Mouse (Mus musculus) urinary bladder, postnatal 4 days (tissue): ENCODE results near the gene Scpep1.

ENCODE experiments used
- DNase-seq, 2 experiments: peaks; one replicate each; pipeline ENCODE4 v3.0.0; 2021 to 2022; ENCODE audit warnings: low spot score in 2 of 2

Gene Scpep1

GRCm38 (mm10) chr11:88973776-88974701, 18.8 kb upstream of the Scpep1 start:
- DNase-seq = peak; percentile 87 to 92

GRCm38 (mm10) chr11:88970202-88970732, 15.0 kb upstream of the Scpep1 start, which contains the start of gene Coil:
Gene Coil, plus strand, starts transcription at chr11:88970252.
- peak; percentile 41 to 72 for DNase-seq

GRCm38 (mm10) chr11:88966881-88967361, 11.7 kb upstream of the Scpep1 start, which contains the start of gene Elobl:
Gene Elobl, minus strand, starts transcription at chr11:88966931.
- no peak for DNase-seq

- no peak for DNase-seq
Observed at GRCm38 (mm10) chr11:88958851-88959250, 3.6 kb upstream of the Scpep1 start.

GRCm38 (mm10) chr11:88954803-88955202, 462 bp downstream of the Scpep1 start:
- DNase-seq = no peak

- no peak for DNase-seq
Observed at GRCm38 (mm10) chr11:88953582-88953981, 1.7 kb downstream of the Scpep1 start.

GRCm38 (mm10) chr11:88952117-88952516, 3.1 kb downstream of the Scpep1 start:
- DNase-seq = no peak

GRCm38 (mm10) chr11:88951576-88951975, 3.7 kb downstream of the Scpep1 start:
- no peak for DNase-seq

GRCm38 (mm10) chr11:88950640-88951250, 4.5 kb downstream of the Scpep1 start:
- DNase-seq = no peak

GRCm38 (mm10) chr11:88949802-88950639, 5.2 kb downstream of the Scpep1 start:
- DNase-seq = no peak

- DNase-seq = no peak
Observed at GRCm38 (mm10) chr11:88948896-88949295, 6.4 kb downstream of the Scpep1 start.

GRCm38 (mm10) chr11:88945971-88946585, 9.2 kb downstream of the Scpep1 start:
- DNase-seq = no peak

- no peak for DNase-seq
Observed at GRCm38 (mm10) chr11:88941489-88941888, 13.8 kb downstream of the Scpep1 start.

- DNase-seq = no peak
Observed at GRCm38 (mm10) chr11:88939634-88940033, 15.6 kb downstream of the Scpep1 start.

GRCm38 (mm10) chr11:88938770-88939169, 16.5 kb downstream of the Scpep1 start:
- DNase-seq = no peak

- DNase-seq = no peak
Observed at GRCm38 (mm10) chr11:88937886-88938285, 17.4 kb downstream of the Scpep1 start.

- no peak for DNase-seq
Observed at GRCm38 (mm10) chr11:88934089-88935000, 20.9 kb downstream of the Scpep1 start.

- DNase-seq = no peak
Observed at GRCm38 (mm10) chr11:88933030-88933429, 22.2 kb downstream of the Scpep1 start.

GRCm38 (mm10) chr11:88931692-88932530, 23.4 kb downstream of the Scpep1 start:
- DNase-seq = no peak
